Mouse (Mus musculus) cerebellum, postnatal 25 days (tissue): ENCODE results near the gene Jade1.

Experiments used
- DNase-seq, 2 experiments: peaks; one replicate each; pipeline ENCODE4 v3.0.0; 2021; ENCODE audit warnings: mixed read lengths in 2 of 2

Jade1 gene

DNA sequence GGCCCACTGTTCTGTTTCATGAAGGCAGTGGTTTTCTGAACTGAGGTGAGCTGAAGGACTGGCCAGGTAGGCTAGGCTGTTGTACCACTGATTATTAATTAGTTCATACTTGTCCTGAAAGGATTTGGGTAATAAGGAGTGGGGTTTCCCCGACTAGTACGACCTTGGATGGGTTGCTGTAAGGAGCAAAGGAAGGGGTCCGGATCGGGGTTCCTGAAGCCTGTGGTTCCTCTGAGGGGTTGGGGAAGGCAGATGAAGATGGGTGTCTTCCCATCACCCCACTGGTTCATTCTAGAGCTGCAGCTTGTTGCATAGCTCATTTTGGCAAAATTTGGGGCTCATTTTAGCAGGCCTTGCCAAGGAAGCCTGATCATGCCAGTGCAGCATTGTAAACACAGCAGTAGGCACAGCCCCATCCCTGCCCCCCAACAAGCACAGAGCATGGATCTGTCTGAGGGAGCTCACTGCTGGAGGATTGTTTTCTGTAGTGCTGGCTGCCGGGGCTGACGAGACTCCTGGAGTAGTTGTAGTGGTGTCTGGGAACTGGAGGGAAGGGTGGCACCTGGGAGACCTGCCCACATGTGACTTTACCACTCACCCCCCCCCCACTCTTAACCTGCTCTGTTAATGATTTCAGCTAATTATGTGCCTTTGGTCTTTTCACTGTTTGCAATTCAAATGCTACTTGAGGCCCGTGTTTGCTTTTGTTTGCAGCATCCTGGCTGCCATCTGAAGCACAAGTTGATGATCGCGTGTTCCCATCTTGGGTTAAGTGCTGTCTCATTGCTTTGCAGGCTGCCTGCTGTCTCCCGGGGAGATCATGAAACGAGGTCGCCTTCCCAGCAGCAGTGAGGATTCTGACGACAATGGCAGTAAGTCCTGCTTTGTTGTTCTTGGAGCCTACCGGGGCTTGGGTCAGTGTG, 25.1 kb downstream of the Jade1 start:
- no peak for DNase-seq

GRCm38 (mm10) chr3:41581436-41581835, 25.9 kb downstream of the Jade1 start:
- no peak for DNase-seq

- no peak for DNase-seq
Measured at GRCm38 (mm10) chr3:41582256-41582655, 26.7 kb downstream of the Jade1 start.

DNA sequence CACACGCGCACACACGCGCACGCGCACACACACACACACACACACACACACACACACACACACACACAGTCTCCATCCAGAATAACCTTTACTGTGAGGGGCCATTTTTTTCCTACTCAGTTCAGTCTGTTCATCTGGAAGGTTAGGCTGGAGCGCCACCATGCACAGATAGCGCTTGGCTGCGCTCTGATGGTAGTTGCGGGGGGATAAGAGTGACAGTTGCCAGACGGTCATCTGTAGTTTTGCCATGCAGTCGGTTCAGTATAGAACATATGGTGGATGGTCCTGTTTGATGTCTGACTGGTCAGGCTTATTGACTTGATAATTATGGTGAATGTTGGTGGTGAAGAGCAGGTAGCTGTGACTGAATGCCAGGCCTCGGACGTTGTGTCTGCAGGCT, 27.6 kb downstream of the Jade1 start:
- no peak for DNase-seq

DNA sequence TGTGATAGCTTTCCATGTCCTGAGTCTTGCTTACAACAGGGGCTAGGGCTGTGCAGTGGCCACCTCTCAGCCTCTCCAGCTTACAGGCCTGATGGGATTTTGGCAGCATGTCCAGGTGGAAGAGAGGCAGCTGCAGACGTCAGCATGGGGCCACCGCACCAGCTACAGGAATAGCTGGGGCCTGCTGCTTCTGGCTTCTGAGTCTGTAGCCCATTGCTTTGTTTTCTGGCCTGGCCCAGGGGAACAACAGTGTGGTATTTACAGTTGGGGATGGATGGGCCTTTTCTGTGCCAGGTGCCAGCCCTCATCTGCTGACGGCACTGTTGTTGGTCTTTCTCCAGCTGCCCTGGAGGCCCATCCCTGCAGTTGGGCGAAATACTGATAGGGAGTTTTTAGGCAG, 28.1 kb downstream of the Jade1 start:
- DNase-seq = peak in 1 of 2 experiments; percentile 47

DNA sequence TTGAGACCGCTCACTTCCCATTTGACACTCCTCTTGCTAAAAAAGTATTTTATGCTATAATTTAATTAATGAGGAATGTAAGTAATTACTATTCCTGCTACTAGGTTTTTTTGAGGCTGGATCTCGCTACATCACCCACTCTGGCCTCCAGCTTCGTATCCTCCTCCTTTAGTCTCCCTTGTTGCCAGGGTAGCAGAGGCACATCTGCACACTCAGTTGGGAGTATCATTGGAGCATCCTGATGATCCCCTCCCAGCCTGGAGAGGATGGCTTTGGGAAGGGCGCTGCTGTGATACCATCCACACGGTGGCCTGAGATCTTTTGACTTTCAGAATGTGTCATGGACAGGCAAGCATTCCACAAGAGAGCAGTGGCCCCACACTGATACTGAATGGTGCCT, 30.0 kb downstream of the Jade1 start:
- no peak for DNase-seq

- no peak for DNase-seq
Measured at GRCm38 (mm10) chr3:41586330-41586729, 30.8 kb downstream of the Jade1 start.

DNA sequence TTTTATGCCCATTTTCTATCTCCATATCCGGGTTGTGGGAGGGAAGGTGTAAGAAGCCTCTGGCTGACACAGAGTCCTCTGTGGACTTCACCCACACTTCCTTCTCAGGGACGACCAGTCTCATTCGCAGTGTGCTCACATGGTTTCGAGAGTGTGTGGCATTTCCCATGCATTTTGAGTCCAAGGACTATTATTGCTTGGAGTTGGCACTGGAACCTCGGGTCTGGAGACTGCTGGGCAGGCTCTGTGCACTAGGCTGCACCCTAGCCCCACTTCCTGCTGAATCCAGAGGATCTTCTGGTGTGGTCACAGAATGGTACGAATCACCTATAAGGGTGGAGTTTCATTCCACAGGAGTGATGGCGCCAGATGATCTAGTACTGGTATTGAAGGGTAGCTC, 31.4 kb downstream of the Jade1 start:
- DNase-seq = no peak

DNA sequence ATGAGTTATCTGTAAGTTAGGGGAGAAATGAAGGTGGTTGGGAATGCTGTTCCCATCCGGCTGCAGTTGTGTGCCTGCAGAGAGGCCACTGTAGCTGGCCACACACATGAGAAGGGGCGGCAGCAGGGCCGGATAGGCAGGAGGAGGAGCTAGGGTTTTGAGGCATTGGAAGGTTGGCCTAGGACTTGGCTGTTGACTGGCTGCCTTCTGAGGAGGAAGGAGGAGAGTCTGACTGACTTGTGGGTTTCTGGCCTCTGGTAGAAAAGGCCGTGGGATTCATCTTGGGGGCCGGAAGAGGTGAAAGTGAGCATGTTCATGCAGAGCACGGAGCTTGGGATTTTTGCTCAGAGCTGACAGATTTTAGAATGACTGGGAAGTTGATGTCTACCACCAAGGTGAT, 32.1 kb downstream of the Jade1 start:
- no peak for DNase-seq

DNA sequence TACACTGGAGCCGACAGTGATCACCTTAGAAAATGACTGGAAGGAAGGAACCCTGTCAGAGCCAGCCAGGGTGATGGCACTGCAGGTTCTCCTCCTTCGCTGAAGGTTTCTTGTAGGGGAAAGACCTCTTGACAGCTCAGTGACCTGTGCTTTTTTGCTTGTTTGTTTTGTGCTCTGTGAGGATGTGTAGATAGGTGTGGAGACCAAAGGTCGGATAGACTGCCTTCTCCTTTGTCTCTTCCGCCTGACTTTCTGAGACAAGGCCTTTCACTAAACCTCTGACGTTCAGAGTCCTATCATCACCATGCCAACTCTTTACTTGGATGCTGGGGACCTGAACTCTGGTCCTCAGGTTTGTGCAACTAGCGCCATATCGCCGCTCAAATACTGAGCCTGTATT, 33.0 kb downstream of the Jade1 start:
- no peak for DNase-seq

- no peak for DNase-seq
Measured at GRCm38 (mm10) chr3:41589246-41589914, 33.8 kb downstream of the Jade1 start.

- no peak for DNase-seq
Measured at GRCm38 (mm10) chr3:41589988-41590387, 34.5 kb downstream of the Jade1 start.

DNA sequence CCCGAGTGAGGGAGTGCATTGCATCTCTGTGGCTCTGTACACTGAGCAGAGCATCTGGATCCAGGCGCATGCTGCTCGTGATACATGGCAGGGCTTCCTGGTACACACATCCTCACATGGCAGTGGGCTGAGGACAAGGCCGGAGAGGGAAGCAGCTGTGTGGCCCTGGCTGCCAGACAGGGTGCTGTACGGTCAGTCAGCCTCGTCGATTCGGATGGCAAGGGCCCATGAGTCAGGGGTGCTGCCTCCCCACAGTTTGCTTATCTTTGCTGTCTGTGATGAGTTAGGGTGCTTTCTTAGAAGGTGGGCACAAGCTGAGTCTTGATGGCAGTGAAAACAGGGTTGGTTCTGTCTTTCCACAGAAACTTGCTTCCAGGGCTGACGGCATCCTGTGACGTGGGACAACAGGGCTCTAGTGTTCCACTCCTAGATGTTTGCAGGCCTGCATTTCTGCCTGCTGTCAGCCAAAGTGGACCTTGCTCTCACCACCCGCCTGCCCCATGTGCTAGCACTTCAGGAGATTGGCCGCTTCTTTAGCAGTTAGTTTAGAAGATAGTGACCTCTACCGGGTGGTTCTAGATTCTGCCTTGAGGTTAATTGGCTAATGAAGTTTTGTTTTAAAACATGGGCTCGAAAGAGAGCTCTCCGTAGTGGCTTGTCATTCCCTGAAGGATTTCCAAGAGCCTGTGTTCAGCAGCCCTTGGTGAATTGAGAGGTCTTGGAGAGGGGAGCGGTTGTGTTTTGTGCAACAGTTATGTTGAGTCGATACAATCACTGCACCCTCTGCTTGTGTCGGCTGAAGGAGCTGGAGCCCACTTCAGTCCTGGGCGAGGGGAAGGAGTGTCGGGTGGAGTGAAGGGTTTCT, 35.4 kb downstream of the Jade1 start:
- no peak for DNase-seq

GRCm38 (mm10) chr3:41591651-41592170, 36.2 kb downstream of the Jade1 start:
- DNase-seq = no peak

DNA sequence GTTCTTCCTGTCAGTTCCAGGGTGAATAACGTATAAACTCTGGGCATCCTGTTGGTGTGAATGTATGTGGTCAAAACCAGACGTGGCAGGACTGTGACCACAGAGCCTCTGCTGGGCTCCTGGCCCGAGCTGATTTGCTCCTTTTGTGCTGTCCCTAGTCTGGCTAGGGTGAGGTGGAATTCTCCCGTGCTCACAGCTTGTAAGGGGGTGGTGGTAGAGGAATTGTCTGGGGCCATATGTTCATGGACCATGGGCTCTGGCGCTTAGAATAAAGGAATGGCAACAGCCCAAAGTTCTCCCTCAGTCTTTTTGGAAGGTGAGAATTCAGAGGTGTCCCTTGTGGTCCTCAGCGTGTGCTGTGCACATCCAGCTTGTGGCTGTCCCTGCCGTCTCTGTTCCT, 37.3 kb downstream of the Jade1 start:
- DNase-seq = peak in 1 of 2 experiments; percentile 44

DNA sequence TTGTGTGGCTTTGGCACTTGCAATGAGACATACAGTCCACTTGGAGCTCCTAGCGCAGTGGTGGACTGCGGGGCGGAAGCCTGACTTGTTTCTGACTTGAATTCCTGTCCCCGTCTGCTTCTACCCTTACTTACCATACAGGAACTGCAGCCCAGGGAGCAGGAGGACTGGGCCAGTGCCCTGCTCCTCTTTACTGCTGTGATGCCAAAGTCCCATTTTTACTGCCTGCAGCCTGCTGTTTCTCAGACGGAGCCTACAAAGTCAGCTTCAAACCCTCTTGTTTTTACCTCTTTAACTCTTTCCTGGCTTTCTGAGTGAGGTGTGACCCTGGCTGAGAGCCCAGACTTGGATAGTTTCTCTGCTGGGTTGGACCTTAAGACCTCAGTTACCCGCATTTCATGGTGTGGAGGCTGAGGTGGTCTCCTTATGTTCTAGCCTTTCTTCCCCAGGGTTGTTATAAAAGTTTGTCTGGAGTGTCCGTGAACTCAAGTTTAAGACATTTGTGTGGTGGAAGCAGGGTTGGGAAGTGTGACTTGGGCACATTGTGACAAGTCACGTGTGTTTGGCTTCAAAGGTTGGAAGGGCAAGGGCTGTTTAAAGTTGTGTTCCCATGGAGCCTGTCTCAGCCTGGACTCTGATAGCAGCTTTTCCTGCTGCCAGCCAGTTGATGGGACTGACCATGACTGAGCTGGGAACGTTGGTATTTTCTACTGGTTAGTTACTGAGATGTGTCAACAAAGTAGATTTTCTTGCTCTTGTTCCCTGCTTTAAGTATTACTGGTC, 38.8 kb downstream of the Jade1 start:
- DNase-seq = no peak

DNA sequence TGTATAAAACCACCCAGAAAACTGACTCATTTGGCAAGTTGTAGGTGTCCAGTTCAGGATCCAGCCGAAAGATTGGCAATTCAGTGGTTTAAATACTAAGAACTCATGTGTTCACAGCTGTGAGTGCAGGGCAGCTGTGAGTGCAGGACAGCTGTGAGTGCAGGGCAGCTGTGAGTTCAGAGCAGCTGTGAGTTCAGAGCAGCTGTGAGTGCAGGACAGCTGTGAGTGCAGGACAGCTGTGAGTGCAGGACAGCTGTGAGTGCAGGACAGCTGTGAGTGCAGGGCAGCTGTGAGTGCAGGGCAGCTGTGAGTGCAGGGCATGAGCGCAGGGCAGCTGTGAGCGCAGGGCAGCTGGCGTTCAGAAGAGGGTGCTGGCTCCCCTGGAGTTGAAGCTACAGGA, 39.5 kb downstream of the Jade1 start:
- no peak for DNase-seq

DNA sequence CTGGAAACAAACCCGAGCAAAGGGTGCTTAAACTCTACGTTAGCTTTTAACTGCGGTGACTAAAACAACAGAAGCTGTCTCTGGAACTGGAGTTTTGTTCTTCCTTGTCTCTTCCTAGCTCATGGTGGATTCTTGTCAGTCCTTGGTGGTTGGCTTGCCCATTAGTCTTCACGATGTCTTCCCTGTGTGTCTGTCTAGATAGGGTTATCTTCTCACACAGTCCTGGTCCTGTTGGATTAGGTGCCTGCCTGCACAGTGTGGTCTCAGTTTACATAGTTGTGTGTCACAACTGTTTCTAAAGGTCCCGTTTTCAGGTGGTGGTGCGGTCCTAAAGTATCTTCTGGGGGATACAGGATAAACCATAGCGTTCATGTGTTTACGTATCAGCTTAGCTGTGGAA, 41.5 kb downstream of the Jade1 start:
- DNase-seq = no peak

DNA sequence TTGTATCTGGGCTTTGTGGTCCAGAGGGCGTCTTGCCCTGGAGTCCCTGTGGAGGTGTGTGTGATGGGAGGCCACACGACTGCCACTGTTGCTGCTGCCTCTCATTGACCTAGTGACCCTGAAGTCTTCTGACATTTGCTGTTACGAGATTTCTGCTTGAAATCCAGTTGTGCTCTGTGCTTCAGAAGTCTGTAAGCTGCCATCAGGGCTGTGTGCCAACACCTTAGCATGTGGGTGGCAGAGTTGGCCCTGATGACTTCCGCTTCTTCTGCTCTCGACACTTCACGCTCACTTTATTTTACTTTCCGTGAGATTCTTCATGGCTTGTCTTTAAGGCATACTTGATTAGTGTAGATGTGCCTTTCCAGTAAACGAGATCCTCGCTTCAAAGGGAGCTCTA, 42.9 kb downstream of the Jade1 start:
- DNase-seq = no peak

GRCm38 (mm10) chr3:41599226-41599625, 43.7 kb downstream of the Jade1 start:
- no peak for DNase-seq

- peak; percentile 72 to 84 for DNase-seq
Measured at GRCm38 (mm10) chr3:41599806-41600589, 44.5 kb downstream of the Jade1 start.
